Mouse (Mus musculus) layer of hippocampus, adult 18-20 months (tissue): ENCODE results near the gene Cpt1a. TPM values are rescaled to one million over a fixed set of nuclear protein-coding genes. Genes with fewer than 3 reads are reported as not detected.

Experiments
- DNase-seq, 2 experiments: peaks; one replicate each; pipeline ENCODE4 v3.0.0; 2022; ENCODE audit warnings: low spot score in 2 of 2
- microRNA-seq, 2 experiments: library from miRNA; unstranded; fragments of <30 nt; microRNA quantifications; one replicate each; pipeline ENCODE4 v1.2.0; 2021
- total RNA-seq, 2 experiments: library from RNA; stranded (reverse); gene quantifications; 2 replicates each; pipeline ENCODE4 v1.2.3; 2021

Cpt1a gene
- total RNA-seq, 2 experiments from 2014 or later: 24.3 to 24.7 TPM

DNA sequence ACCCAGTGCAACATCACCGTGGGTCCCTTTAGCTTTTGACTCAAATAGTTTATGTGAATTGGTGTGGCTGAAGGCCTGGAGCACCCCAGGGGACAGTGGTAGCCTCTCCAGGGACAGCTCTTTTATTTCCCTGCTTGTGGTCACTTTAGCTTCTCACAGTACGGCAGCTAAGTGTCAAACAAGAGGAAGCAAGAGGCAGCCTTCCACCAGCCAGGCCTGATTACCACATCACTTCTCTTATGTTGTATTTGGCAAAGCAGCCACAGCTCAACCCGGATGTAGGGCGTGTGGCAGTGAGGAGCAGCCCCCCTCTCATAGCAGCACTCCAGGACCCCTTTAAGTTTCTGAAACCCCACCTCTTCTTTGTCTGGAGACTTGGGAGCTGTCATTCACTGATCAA, 100.8 kb downstream of the Cpt1a start:
- no peak for DNase-seq

DNA sequence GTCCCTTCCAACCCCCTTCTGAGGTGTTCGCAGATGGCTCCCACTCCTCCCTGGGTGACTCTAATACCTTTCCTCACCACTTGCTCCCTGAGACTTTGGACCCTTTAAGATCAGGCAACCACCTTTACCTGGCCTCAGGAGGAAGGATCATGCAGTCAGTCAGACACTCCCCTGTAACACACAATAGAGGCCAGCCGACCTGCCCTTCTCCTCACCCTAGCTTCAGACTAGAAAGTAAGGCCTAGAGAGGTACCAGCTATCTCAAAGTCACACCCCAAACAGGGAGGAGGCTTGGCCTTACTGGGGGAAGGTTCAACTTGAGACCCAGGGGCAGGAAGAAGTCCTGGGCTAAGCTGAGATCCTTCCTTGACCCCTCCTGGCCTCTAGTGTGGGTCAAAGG, 102.1 kb downstream of the Cpt1a start:
- no peak for DNase-seq

DNA sequence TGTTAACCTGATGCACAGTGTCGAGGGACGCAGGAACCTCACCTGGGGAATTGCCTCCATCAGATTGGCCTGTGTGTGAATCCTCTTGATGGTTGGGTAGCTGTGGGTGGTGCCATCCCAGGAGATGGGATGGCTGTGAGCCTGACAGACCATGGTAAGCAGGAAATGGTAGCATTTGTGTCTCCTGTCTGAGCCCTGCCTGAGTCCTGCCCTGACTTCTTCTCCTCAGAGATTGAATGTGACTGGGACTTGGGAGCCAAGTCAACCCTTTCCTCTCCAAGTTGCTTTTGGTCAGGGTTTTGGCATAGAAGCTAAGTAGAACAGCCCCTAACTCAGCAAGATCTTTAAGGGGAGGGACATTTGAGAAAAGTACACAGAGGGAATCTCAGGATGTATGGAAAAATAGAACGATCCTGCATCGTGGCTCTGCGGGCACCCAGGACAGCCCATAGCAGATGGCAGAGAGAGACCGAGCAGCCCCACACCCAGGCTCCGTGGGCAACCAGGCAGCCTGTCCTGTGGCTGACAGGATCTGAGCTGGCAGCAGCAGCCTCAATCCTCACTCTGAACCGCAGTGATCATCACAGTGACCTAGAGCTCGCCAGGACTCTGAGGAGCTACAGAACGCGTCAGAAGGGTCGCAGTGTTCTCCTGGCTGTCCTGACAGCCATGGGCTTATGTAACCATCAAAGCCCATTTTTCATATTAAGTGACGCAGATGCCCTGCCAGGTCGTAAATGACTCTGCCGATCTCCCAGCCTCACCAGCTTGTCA, 106.1 kb downstream of the Cpt1a start:
- DNase-seq: peak in 1 of 2 experiments; percentile 21

DNA sequence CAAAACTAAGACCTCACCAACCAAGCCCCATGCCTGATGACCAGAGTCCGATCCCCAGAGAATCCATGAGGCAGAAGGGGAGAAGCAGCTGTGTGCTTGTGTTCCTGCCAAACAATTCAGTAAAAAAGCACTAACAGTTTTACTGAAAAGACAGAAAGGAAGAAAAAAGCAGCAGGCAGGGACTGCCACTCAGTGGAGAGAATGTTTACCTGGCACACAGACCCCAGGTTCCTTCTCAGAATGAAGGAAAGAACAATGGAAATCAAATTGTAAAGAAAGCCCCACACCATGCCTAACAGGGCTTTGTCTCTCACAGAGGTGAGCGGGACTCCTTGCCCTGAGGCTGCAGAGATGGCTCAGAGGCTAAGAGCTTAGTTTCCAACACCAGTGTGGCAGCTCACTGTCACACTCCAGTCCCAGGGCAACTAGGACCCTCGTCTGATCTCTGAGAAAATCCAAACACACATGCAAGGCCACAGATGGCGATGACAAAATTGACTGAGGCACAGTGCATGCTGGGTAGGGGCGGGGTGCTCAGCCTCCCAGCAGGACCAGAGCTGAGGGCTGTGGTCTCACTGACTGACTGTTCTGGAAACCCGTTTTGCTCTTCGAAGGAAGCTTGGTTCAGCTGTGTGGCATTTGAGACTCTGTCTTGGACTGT, 107.2 kb downstream of the Cpt1a start:
- DNase-seq: peak in 1 of 2 experiments; percentile 32

DNA sequence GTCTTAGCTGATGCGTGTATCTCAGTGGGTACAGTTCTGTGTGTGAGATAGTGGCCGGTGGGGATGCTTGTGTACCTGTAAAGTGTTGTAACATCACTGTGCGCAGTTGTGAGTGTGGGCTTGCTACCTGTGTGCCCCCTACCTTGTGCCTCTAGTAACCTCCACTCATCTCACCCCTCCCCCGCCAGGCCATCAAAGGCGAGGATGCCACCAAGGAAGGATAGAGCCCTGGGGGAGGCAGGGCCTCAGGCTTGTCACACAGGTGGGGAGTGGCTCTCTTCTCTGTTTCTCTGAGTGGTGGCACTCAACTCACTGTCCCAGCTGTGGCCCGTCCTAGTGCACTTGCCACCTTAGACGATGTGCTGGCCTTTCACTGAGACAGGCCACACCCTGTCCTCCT, 108.9 kb downstream of the Cpt1a start:
- no peak for DNase-seq

DNA sequence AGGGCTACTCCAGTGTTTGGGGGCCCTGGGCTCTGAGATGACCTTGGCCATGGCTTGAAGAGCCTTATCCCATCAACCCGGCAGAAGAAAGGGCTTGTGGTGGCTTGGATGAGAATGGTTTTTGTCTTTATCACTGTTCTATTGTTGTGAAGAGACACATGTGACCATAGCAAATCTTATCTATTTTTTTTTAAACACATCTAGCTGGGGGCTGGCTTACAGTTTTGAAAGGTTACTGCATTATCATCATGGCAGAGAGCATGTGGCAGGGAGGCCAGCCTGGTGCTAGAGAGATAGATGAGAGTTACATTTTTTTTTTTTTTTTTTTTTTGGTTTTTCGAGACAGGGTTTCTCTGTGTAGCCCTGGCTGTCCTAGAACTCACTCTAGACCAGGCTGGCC, 109.8 kb downstream of the Cpt1a start:
- DNase-seq: no peak

DNA sequence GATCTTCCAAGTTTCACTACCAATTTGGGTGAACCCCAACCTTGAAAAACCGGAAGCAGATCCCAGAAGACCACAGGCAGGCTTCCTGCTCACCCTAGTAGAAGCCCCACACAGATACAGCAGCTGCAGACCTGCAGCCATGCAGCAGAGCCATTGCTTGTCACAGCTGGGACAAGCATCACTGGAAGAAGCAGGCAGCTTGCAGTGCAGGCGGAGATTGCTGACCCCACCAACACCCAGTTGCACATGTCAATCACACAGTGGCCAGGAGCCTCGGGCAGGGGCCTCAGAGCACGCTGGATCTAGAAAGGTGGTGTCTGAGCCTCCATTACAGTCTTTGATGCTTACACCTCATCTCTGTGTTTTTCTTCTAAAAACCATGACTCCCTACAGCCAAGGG, 112.0 kb downstream of the Cpt1a start:
- no peak for DNase-seq

DNA sequence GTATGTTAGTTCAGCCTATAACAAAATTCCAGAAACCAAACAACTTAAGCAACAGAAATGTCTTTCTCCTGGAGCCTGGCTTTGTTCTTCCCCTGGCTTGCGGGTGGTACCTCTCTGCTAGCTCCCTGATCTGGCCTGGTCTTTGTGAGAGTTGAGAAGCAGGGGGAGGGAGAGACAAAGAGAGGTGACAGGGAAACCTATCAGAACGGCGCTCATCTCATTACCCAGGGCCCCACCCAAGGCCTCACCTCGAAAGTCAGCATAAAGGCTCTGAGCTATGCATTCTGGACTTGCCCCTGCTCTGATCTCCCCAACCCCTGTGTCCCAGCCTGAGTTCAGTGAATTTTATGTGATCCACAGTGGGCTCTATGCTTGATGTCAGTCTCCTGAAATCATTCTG, 112.5 kb downstream of the Cpt1a start:
- no peak for DNase-seq

Small RNA genes within 50 kb of the gene (microRNA-seq; reads per million reads assigned to microRNA genes)
- 0 to 1.2 reads per million in 2 experiments for gene Mir6984

Other genes with a start within 250 kb of the Cpt1a start
- gene Mrpl21, start 39.4 kb upstream of the Cpt1a start, total RNA-seq: 10 to 100 TPM; 47.2 to 58.4 TPM
- gene Ighmbp2, start 39.3 kb upstream of the Cpt1a start, total RNA-seq: 10 to 100 TPM in 1 of 2 experiments, 1 to 10 TPM in 1; 9.8 to 10.6 TPM
- under 1 TPM; 0.12 to 0.48 TPM for gene Tesmin, start 66.5 kb downstream of the Cpt1a start, total RNA-seq
- gene Gal, start 92.2 kb downstream of the Cpt1a start, total RNA-seq: 1 to 10 TPM in 1 of 2 experiments, under 1 TPM in 1; 0.69 to 1.2 TPM